Comparison of ENCODE assay signal across 10 mouse cellular contexts in genomic region chr8:88570293-88570998, GRCm38 (mm10). TPM values are rescaled to one million over a fixed set of nuclear protein-coding genes. Genes with fewer than 3 reads are reported as not detected.
DNase-seq lines count a peak whose midpoint lies in the region; ATAC-seq and TF ChIP-seq lines count a peak whose summit lies in the region.
"Had no signal": no experiment of that assay in that cellular context is flagged by ENCODE, and none has a peak within 500 bp of the region (broad histone marks: within the 10 kb centered on the region; RNA-seq: fewer than 3 reads in every experiment).

No protein-coding gene starts in this region.

- no peak for TF ChIP-seq POLR2A in small intestine, adult 2 months (IDR thresholded peaks at IDR 0.05; ENCODE audit: low read depth, low read length)

- peak overlapping the region; percentile 53; the same call in 1 of the 2 replicates for H3K9ac ChIP-seq in heart, embryonic 11.5 days (ENCODE audit: low read depth, low read length)
- H3K9ac ChIP-seq in limb, embryonic 11.5 days (ENCODE audit: low read length) = 0 out of 2 replicates have a peak overlapping the region, but pooled peaks have one; percentile 34
- H3K9ac ChIP-seq: liver, embryonic 15.5 days had no signal

- peak; percentile 53; the same call in 1 of the 2 replicates for ATAC-seq in heart, embryonic 11.5 days (replicated peaks; ENCODE audit: insufficient number of reproducible peaks, low FRiP score, low TSS enrichment)
- ATAC-seq in limb, embryonic 11.5 days (ENCODE audit: insufficient number of reproducible peaks, low FRiP score, low TSS enrichment, low read depth) = peak; percentile 69

- peaks cover 3% of the 10 kb centered on the region; the same call in 1 of the 2 replicates for H3K27me3 ChIP-seq in heart, embryonic 11.5 days (ENCODE audit: control insufficient read depth, insufficient read depth, low read length)
- no peaks in the 10 kb centered on the region for H3K27me3 ChIP-seq in limb, embryonic 11.5 days (ENCODE audit: control insufficient read depth, insufficient read depth, low read length)
- no peaks in the 10 kb centered on the region for H3K27me3 ChIP-seq in small intestine, adult 2 months (ENCODE audit: control insufficient read depth, insufficient read depth, low read length)

- no peak for DNase-seq in heart, postnatal 14 days
- DNase-seq in thymus, postnatal 0 days (ENCODE audit: low spot score) = peak; percentile 12
- DNase-seq in thymus, postnatal 10 days (ENCODE audit: low spot score in 2 of 2) = no peak
- DNase-seq in limb, embryonic 11.5 days (ENCODE audit: low spot score) = peak; percentile 80
- DNase-seq in yolk sac, embryonic 10.5 days (ENCODE audit: low spot score) = no peak
- DNase-seq in right cerebral cortex, postnatal 4 days = no peak

- no peaks in the 10 kb centered on the region for H3K36me3 ChIP-seq in heart, embryonic 11.5 days (ENCODE audit: control insufficient read depth, insufficient read depth, low read length)
- H3K36me3 ChIP-seq in limb, embryonic 11.5 days (ENCODE audit: control insufficient read depth, insufficient read depth, low read length) = no peaks in the 10 kb centered on the region
- H3K36me3 ChIP-seq in small intestine, adult 2 months (ENCODE audit: control insufficient read depth, insufficient read depth, low read length) = no peaks in the 10 kb centered on the region
- H3K36me3 ChIP-seq: G1E; liver, embryonic 15.5 days had no signal

- H3K4me2 ChIP-seq in heart, embryonic 11.5 days = 0 out of 2 replicates have a peak overlapping the region, but pooled peaks have one; percentile 14
- H3K4me2 ChIP-seq in limb, embryonic 11.5 days (ENCODE audit: low read depth, severe bottlenecking) = no peak overlapping the region
- H3K4me2 ChIP-seq: liver, embryonic 15.5 days had no signal

- WGBS in heart, embryonic 11.5 days (ENCODE audit: insufficient replicate concordance) = 21% methylated on average over 10 of the region's 10 CpGs
- WGBS in limb, embryonic 11.5 days = 11% methylated on average over 10 of the region's 10 CpGs
- 68% methylated on average over 10 of the region's 10 CpGs for WGBS in small intestine, adult 2 months

- no peak for TF ChIP-seq CTCF in small intestine, adult 2 months (IDR thresholded peaks at IDR 0.05; ENCODE audit: extremely low read depth, insufficient read length, insufficient replicate concordance, low read depth, low read length)

- intact Hi-C loops in heart, postnatal 14 days (cut with DNase I) = no loop called here

- no peak overlapping the region for H3K4me3 ChIP-seq in heart, embryonic 11.5 days (ENCODE audit: low read depth, low read length)
- H3K4me3 ChIP-seq in limb, embryonic 11.5 days (ENCODE audit: low read depth, low read length) = no peak overlapping the region
- H3K4me3 ChIP-seq in small intestine, adult 2 months (ENCODE audit: low read depth, low read length) = no peak overlapping the region
- H3K4me3 ChIP-seq: liver, embryonic 15.5 days had no signal

- H3K27ac ChIP-seq in heart, embryonic 11.5 days (ENCODE audit: low read depth, low read length) = peak overlapping the region; percentile 87
- H3K27ac ChIP-seq in limb, embryonic 11.5 days (replicated peaks; ENCODE audit: low read depth, low read length) = peak overlapping the region; percentile 22
- peak overlapping the region; percentile 25 for H3K27ac ChIP-seq in small intestine, adult 2 months (ENCODE audit: insufficient read depth, low read depth, low read length)
- H3K27ac ChIP-seq: liver, embryonic 15.5 days had no signal

- H3K9me3 ChIP-seq in heart, embryonic 11.5 days (replicated peaks; ENCODE audit: control insufficient read depth, low read length) = no peaks in the 10 kb centered on the region
- no peaks in the 10 kb centered on the region for H3K9me3 ChIP-seq in limb, embryonic 11.5 days (ENCODE audit: control insufficient read depth, low read length)
- H3K9me3 ChIP-seq: G1E; liver, embryonic 15.5 days had no signal

- peaks cover 75% of the 10 kb centered on the region for H3K4me1 ChIP-seq in heart, embryonic 11.5 days (ENCODE audit: control insufficient read depth, insufficient read depth, low read length)
- H3K4me1 ChIP-seq in limb, embryonic 11.5 days (ENCODE audit: control insufficient read depth, insufficient read depth, low read length) = peaks cover 18% of the 10 kb centered on the region
- H3K4me1 ChIP-seq in small intestine, adult 2 months (ENCODE audit: control insufficient read depth, insufficient read depth, insufficient read length, low read length) = peaks cover 4% of the 10 kb centered on the region; the same call in 1 of the 2 replicates

RNA-seq across cellular contexts. Expression of gene Nkd1, which starts 49.3 kb away (rescaled TPM):
- polyA plus RNA-seq in heart, embryonic 11.5 days (2014; fragmentation: Nextera tagmentation; extraction: Ambion mirVana) = 17.3 and 18.3 TPM in 2 replicates
- 1 to 10 TPM; 3.0 to 3.3 TPM for total RNA-seq in heart, postnatal 14 days (2021)
- 4.1 and 4.7 TPM in 2 replicates for polyA plus RNA-seq in thymus, postnatal 0 days (2015; fragmentation: Nextera tagmentation; extraction: Ambion mirVana)
- polyA plus RNA-seq in limb, embryonic 11.5 days (2014; fragmentation: Nextera tagmentation; extraction: Ambion mirVana) = 47.6 and 52.8 TPM in 2 replicates
- 13.1 and 18.3 TPM in 2 replicates for polyA plus RNA-seq in small intestine, adult 2 months (2012; rRNA removed)
- polyA plus RNA-seq: G1E had no signal

Comparison
In these comparisons a context has a peak if more than half of its experiments do, and no peak if none do; other contexts are left out.
1. DNase-seq: peak in thymus, postnatal 0 days (single experiment) and limb, embryonic 11.5 days (single experiment); none in heart, postnatal 14 days (0 of 2), thymus, postnatal 10 days (0 of 2), yolk sac, embryonic 10.5 days (single experiment) and right cerebral cortex, postnatal 4 days (single experiment).
2. H3K27ac ChIP-seq: peak in every context shown above with its lines; median percentile 87 in heart, embryonic 11.5 days; 25 in small intestine, adult 2 months; 22 in limb, embryonic 11.5 days.